Mouse (Mus musculus): ENCODE measurements around the gene Hnrnpul1. TPM values are rescaled to one million over a fixed set of nuclear protein-coding genes. Genes with fewer than 3 reads are reported as not detected.
"Not testable (repeated sequence)": the region's sequence is repeated elsewhere in the genome, so short reads cannot be mapped to it uniquely, and the experiment has no call there.

Gene Hnrnpul1
- polyA plus RNA-seq, 1 experiment from 2014 or later: 51.5 TPM

- no peak overlapping the region for H3K4me2 ChIP-seq (replicated peaks)
- no peaks in the 10 kb centered on the region for H3K9me3 ChIP-seq
- no peak overlapping the region for H3K9ac ChIP-seq
- no peaks in the 10 kb centered on the region for H3K27me3 ChIP-seq (replicated peaks)
- no peak for ATAC-seq
- peaks cover 81% of the 10 kb centered on the region for H3K36me3 ChIP-seq
- WGBS: 96% methylated on average over 2 of the region's 2 CpGs
- no peak overlapping the region for H3K27ac ChIP-seq
- H3K4me3 ChIP-seq (replicated peaks): no peak overlapping the region
- H3K4me1 ChIP-seq (replicated peaks): no peaks in the 10 kb centered on the region
Measured at GRCm38 (mm10) chr7:25736920-25737319, 17.6 kb downstream of the Hnrnpul1 start.

DNA sequence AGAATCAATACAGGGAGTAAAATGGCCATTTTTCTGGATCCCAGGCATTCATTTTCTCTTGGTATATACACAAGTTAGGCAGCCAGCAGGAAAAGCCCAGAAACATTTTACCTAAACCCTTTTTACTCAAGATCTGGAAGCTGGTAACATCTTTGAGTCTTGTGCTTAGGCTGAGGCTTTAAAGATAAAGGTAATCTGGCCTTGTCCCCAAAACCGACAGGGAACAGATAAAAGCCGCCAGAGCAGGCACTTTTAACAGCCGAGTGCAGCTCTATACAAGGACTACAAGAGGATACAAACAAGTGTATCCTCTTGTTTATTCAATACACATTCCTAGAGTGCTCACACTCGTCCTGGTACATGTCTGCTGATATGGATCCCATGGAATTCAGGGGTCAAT lies 19.6 kb downstream of the Hnrnpul1 start:
- 37% methylated on average over 4 of the region's 4 CpGs for WGBS

DNA sequence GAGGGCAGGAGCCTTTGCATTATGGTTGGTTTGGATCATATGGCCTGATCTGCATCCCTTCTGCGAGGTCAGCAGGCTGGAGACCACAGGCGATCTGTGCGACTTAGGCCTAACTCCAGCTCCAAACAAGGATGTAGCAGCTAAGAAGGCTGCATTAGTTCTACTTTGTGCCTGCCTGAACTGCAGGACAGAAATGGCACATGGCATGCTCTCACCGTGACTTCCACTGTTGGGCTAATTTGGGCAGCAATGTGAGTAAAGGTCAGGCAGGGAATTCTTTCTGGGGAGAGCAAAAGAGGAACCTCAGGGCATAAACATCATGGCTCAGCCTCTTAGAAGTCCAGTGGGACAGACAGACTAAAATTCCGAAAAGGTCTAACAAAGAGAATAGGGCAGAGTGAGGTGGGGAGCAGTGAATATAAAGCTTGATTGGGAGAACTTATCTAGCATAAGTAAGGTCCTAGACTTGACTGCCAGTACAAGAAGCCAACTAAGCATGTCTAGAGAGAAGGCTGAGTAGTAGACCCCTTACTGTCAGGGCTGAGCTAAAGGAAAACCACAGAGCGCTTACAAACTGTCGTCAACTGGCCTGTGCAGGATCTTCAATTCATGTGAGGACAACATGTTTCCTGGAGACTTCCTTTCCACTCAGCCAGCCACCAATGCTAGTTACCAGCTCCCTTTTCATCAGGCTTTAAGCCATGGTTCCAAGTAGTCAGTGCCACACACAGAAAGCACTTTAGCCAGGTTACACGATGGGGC lies 23.1 kb downstream of the Hnrnpul1 start:
- Histone ChIP-seq H3K27me3 (replicated peaks) (no peaks in the 10 kb centered on the region), H3K27ac (no peak overlapping the region), H3K36me3 (peaks cover 77% of the 10 kb centered on the region), H3K9me3 (no peaks in the 10 kb centered on the region), H3K9ac (no peak overlapping the region), H3K4me3 (replicated peaks) (no peak overlapping the region), H3K4me2 (replicated peaks) (no peak overlapping the region), H3K4me1 (replicated peaks) (no peaks in the 10 kb centered on the region)
- WGBS: 86% methylated on average over 8 of the region's 8 CpGs
- no peak for ATAC-seq

More for the DNA sequence above, 19.6 kb downstream of the Hnrnpul1 start:
- Histone ChIP-seq H3K4me2 (replicated peaks) (no peak overlapping the region), H3K27ac (no peak overlapping the region), H3K36me3 (peaks cover 77% of the 10 kb centered on the region), H3K4me1 (replicated peaks) (no peaks in the 10 kb centered on the region), H3K4me3 (replicated peaks) (no peak overlapping the region), H3K27me3 (replicated peaks) (no peaks in the 10 kb centered on the region), H3K9me3 (no peaks in the 10 kb centered on the region), H3K9ac (no peak overlapping the region)
- ATAC-seq: no peak

DNA sequence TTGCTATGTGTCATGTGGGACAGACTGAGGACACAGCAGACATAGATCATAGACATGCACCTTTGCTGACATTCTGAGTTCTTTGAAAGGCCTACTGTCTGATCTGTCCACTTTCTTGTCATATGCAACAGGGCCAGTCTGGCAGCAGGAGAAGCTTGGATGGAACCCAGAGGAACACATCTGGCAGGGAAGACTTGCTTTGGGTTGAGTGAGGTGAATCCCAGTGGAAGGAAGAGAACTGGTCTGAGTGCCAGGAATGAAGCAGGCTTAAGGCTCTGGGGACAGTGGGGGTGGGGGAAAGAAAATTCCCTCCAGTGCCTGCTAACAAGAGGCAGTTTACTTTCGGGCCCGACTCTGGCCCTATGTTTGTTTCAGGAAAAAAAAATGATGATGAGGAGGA lies 24.7 kb downstream of the Hnrnpul1 start:
- peaks cover 82% of the 10 kb centered on the region for H3K36me3 ChIP-seq
- no peaks in the 10 kb centered on the region for H3K4me1 ChIP-seq (replicated peaks)
- WGBS: 77% methylated on average over 2 of the region's 2 CpGs
- no peak overlapping the region for H3K9ac ChIP-seq
- H3K27ac ChIP-seq: no peak overlapping the region
- H3K9me3 ChIP-seq: no peaks in the 10 kb centered on the region
- ATAC-seq: no peak
- no peak overlapping the region for H3K4me2 ChIP-seq (replicated peaks)
- no peaks in the 10 kb centered on the region for H3K27me3 ChIP-seq (replicated peaks)
- no peak overlapping the region for H3K4me3 ChIP-seq (replicated peaks)

GRCm38 (mm10) chr7:25729396-25729795 lies 25.2 kb downstream of the Hnrnpul1 start:
- no peaks in the 10 kb centered on the region for H3K4me1 ChIP-seq (replicated peaks)
- H3K27me3 ChIP-seq (replicated peaks): no peaks in the 10 kb centered on the region
- H3K9me3 ChIP-seq: no peaks in the 10 kb centered on the region
- H3K36me3 ChIP-seq: peaks cover 82% of the 10 kb centered on the region
- no peak overlapping the region for H3K4me3 ChIP-seq (replicated peaks)
- ATAC-seq: no peak
- no peak overlapping the region for H3K27ac ChIP-seq
- no peak overlapping the region for H3K9ac ChIP-seq
- H3K4me2 ChIP-seq (replicated peaks): no peak overlapping the region
- 45% methylated on average over 2 of the region's 2 CpGs for WGBS

GRCm38 (mm10) chr7:25727800-25728199 lies 26.8 kb downstream of the Hnrnpul1 start:
- H3K27ac ChIP-seq: no peak overlapping the region
- H3K9ac ChIP-seq: no peak overlapping the region
- no peaks in the 10 kb centered on the region for H3K4me1 ChIP-seq (replicated peaks)
- 90% methylated on average over 5 of the region's 5 CpGs for WGBS
- H3K4me2 ChIP-seq (replicated peaks): no peak overlapping the region
- no peaks in the 10 kb centered on the region for H3K9me3 ChIP-seq
- no peak overlapping the region for H3K4me3 ChIP-seq (replicated peaks)
- H3K27me3 ChIP-seq (replicated peaks): no peaks in the 10 kb centered on the region
- ATAC-seq: no peak
- peaks cover 85% of the 10 kb centered on the region for H3K36me3 ChIP-seq

- Histone ChIP-seq H3K4me3 (replicated peaks) (no peak overlapping the region), H3K27ac (no peak overlapping the region), H3K27me3 (replicated peaks) (no peaks in the 10 kb centered on the region), H3K36me3 (peaks cover 78% of the 10 kb centered on the region), H3K9me3 (no peaks in the 10 kb centered on the region), H3K9ac (no peak overlapping the region), H3K4me2 (replicated peaks) (no peak overlapping the region), H3K4me1 (replicated peaks) (no peaks in the 10 kb centered on the region)
- ATAC-seq: no peak
- 81% methylated on average over 19 of the region's 19 CpGs for WGBS
Measured at GRCm38 (mm10) chr7:25725886-25726285, 28.7 kb downstream of the Hnrnpul1 start.

DNA sequence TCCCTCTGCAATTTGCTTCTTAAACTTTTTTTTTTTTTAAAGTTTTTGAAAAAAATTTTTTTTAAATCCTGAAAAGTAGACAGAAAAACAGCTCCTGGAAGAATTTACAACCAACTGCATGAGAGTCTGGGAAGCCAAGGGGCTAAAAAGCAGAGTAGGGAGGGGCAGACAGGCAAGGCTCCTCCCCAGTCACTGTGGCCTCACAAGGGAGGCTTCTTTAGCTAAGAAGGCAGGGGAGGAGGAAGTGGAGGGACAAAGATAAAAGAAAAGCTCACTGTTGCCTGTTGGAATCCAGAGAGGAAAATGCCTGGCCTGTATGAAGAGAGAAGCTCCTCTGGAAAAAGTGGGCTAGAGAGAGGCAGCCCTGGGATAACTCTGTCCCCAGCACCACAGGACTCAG lies 32.8 kb downstream of the Hnrnpul1 start:
- H3K36me3 ChIP-seq: peaks cover 52% of the 10 kb centered on the region

GRCm38 (mm10) chr7:25720760-25721159 lies 33.8 kb downstream of the Hnrnpul1 start:
- Histone ChIP-seq H3K9me3 (no peaks in the 10 kb centered on the region), H3K27me3 (replicated peaks) (no peaks in the 10 kb centered on the region), H3K9ac (no peak overlapping the region), H3K4me2 (replicated peaks) (no peak overlapping the region), H3K4me1 (replicated peaks) (peaks cover 13% of the 10 kb centered on the region; the same call in 1 of the 2 replicates), H3K27ac (no peak overlapping the region), H3K4me3 (replicated peaks) (no peak overlapping the region), H3K36me3 (peaks cover 45% of the 10 kb centered on the region)
- 88% methylated on average over 5 of the region's 5 CpGs for WGBS
- no peak for ATAC-seq

More for the DNA sequence above, 32.8 kb downstream of the Hnrnpul1 start:
- H3K4me3 ChIP-seq (replicated peaks); H3K9me3 ChIP-seq; ATAC-seq; H3K4me2 ChIP-seq (replicated peaks); H3K27me3 ChIP-seq (replicated peaks); H3K9ac ChIP-seq: not testable (repeated sequence)
- peaks cover 13% of the 10 kb centered on the region; the same call in 1 of the 2 replicates for H3K4me1 ChIP-seq (replicated peaks)
- H3K27ac ChIP-seq: 0 out of 2 replicates have a peak overlapping the region, but pooled peaks have one; percentile 1

GRCm38 (mm10) chr7:25719761-25720610 lies 34.6 kb downstream of the Hnrnpul1 start:
- Histone ChIP-seq H3K4me2 (replicated peaks) (0 out of 2 replicates have a peak overlapping the region, but pooled peaks have one; percentile 62), H3K27ac (peak overlapping the region; percentile 60; the same call in 1 of the 2 replicates), H3K9me3 (no peaks in the 10 kb centered on the region), H3K27me3 (replicated peaks) (no peaks in the 10 kb centered on the region), H3K4me3 (replicated peaks) (no peak overlapping the region), H3K36me3 (peaks cover 44% of the 10 kb centered on the region), H3K4me1 (replicated peaks) (peaks cover 13% of the 10 kb centered on the region; the same call in 1 of the 2 replicates), H3K9ac (no peak overlapping the region)
- peak; percentile 34 for ATAC-seq
- 61% methylated on average over 10 of the region's 10 CpGs for WGBS

DNA sequence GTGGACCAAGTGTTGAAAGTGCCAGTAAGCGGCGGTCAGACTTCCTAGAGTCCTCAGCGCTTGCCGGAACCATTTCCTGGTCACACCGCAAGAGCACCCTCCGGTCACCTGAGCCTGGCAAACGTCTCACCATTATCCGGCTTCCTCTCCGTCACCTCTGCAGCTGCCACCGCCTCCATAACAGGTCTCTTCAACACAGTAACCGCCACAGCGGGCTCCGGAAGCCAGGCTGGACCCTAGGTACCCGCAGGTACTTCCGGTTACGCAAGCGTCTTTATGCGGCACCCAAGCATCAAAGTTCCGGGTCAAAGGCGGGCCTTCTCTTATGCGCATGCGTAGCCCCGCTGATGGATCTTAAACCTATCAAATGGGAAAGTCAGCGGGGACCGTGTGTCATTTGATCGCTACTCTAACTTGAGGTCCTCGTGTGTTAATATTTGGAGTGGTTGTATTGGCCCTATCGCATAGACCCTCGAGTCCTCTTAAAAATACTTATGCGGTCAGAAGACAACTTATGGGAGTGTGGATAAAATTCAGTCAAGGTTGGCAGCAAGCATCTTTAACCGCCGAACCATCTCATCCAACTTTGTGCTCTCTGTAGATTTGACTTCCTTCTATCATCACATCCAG lies 35.7 kb downstream of the Hnrnpul1 start, which contains the start of gene Ccdc97:
Ccdc97 (minus strand) TSS at position 301 of the 630 bp plus-strand sequence.
- peak within 1 kb of the TSS; percentile 61 for H3K4me3 ChIP-seq (replicated peaks)
- ATAC-seq: peak; percentile 89
- peak within 1 kb of the TSS; percentile 62 for H3K4me2 ChIP-seq (replicated peaks)
- 3% methylated on average over 32 of the region's 32 CpGs for WGBS
- peaks cover 13% of the 10 kb centered on the region; the same call in 1 of the 2 replicates for H3K4me1 ChIP-seq (replicated peaks)
- H3K9ac ChIP-seq: peak within 1 kb of the TSS; percentile 64
- H3K27ac ChIP-seq: peak within 1 kb of the TSS; percentile 64
- no peaks in the 10 kb centered on the region for H3K27me3 ChIP-seq (replicated peaks)
- no peaks in the 10 kb centered on the region for H3K9me3 ChIP-seq
- peaks cover 43% of the 10 kb centered on the region for H3K36me3 ChIP-seq

DNA sequence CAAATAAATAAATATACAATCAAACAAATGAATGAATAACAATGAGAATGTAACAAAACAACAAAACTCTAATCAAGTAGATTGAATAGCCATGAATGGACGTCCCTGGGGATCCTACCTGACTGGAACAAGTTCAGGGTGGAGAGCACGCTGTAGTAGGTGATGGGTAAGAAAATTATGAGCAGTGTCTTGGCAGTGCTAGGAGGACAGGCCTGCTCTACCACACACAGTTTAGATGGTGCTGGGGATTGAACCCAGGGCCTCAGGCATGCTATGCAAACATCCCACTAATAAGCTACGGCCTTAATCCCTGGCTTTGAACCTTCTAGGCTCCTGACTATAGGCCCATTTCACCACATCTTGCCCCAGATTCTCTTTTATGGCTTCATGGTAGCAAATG lies 37.1 kb downstream of the Hnrnpul1 start:
- Histone ChIP-seq H3K9me3 (no peaks in the 10 kb centered on the region), H3K9ac (no peak overlapping the region), H3K4me3 (replicated peaks) (no peak overlapping the region), H3K4me1 (replicated peaks) (peaks cover 14% of the 10 kb centered on the region; the same call in 1 of the 2 replicates), H3K27ac (no peak overlapping the region), H3K4me2 (replicated peaks) (peak overlapping the region; percentile 62), H3K27me3 (replicated peaks) (no peaks in the 10 kb centered on the region), H3K36me3 (peaks cover 38% of the 10 kb centered on the region)
- no peak for ATAC-seq
- WGBS: 86% methylated on average over 3 of the region's 3 CpGs

Data from intestine, embryonic 15.5 days (tissue).